12 mouse cellular contexts compared by ENCODE assay signal in genomic region chr4:54021069-54021829, GRCm38 (mm10).
A peak's percentile ranks its signal among the peaks of the same experiment; 100 is the strongest.
DNase-seq lines count a peak whose midpoint lies in the region; ATAC-seq lines count a peak whose summit lies in the region.
"Had no signal": no experiment of that assay in that cellular context is flagged by ENCODE, and none has a peak within 500 bp of the region (broad histone marks: within the 10 kb centered on the region; RNA-seq: fewer than 3 reads in every experiment).

No protein-coding gene starts in this region.

- no peaks in the 10 kb centered on the region for H3K27me3 ChIP-seq in kidney, embryonic 15.5 days
- H3K27me3 ChIP-seq in embryonic facial prominence, embryonic 14.5 days (replicated peaks; ENCODE audit: control insufficient read depth, insufficient read depth, low read length), result no peaks in the 10 kb centered on the region
- H3K27me3 ChIP-seq in hindbrain, embryonic 15.5 days, result no peaks in the 10 kb centered on the region
- H3K27me3 ChIP-seq in neural tube, embryonic 12.5 days (replicated peaks), result no peaks in the 10 kb centered on the region
- H3K27me3 ChIP-seq: limb, embryonic 12.5 days had no signal

- no peaks in the 10 kb centered on the region for H3K4me1 ChIP-seq in kidney, embryonic 15.5 days
- peaks cover 4% of the 10 kb centered on the region; the same call in 1 of the 2 replicates for H3K4me1 ChIP-seq in embryonic facial prominence, embryonic 14.5 days (ENCODE audit: control insufficient read depth, insufficient read depth, low read length)
- peaks cover 15% of the 10 kb centered on the region for H3K4me1 ChIP-seq in hindbrain, embryonic 15.5 days (replicated peaks)
- peaks cover 9% of the 10 kb centered on the region for H3K4me1 ChIP-seq in neural tube, embryonic 12.5 days
- H3K4me1 ChIP-seq: heart, embryonic 10.5 days; limb, embryonic 12.5 days had no signal

- WGBS in kidney, embryonic 15.5 days, result 36% methylated on average over 12 of the region's 12 CpGs
- 24% methylated on average over 12 of the region's 12 CpGs for WGBS in embryonic facial prominence, embryonic 14.5 days
- 10% methylated on average over 12 of the region's 12 CpGs for WGBS in hindbrain, embryonic 15.5 days
- 12% methylated on average over 12 of the region's 12 CpGs for WGBS in neural tube, embryonic 12.5 days

- H3K4me2 ChIP-seq in kidney, embryonic 15.5 days, result no peak overlapping the region
- peak overlapping the region; percentile 8; the same call in 1 of the 2 replicates for H3K4me2 ChIP-seq in embryonic facial prominence, embryonic 14.5 days (ENCODE audit: low read depth, low read length)
- H3K4me2 ChIP-seq in hindbrain, embryonic 15.5 days, result peak overlapping the region; percentile 24
- peak overlapping the region; percentile 12 for H3K4me2 ChIP-seq in neural tube, embryonic 12.5 days (replicated peaks)
- H3K4me2 ChIP-seq: limb, embryonic 12.5 days had no signal

- H3K4me3 ChIP-seq in kidney, embryonic 15.5 days (replicated peaks), result no peak overlapping the region
- H3K4me3 ChIP-seq in embryonic facial prominence, embryonic 14.5 days (ENCODE audit: low read depth, low read length), result no peak overlapping the region
- H3K4me3 ChIP-seq in hindbrain, embryonic 15.5 days, result no peak overlapping the region
- no peak overlapping the region for H3K4me3 ChIP-seq in neural tube, embryonic 12.5 days
- H3K4me3 ChIP-seq: heart, embryonic 10.5 days; limb, embryonic 12.5 days had no signal

- H3K9me3 ChIP-seq in kidney, embryonic 15.5 days (replicated peaks), result no peaks in the 10 kb centered on the region
- no peaks in the 10 kb centered on the region for H3K9me3 ChIP-seq in embryonic facial prominence, embryonic 14.5 days (ENCODE audit: control insufficient read depth, low read length)
- no peaks in the 10 kb centered on the region for H3K9me3 ChIP-seq in hindbrain, embryonic 15.5 days
- no peaks in the 10 kb centered on the region for H3K9me3 ChIP-seq in neural tube, embryonic 12.5 days
- H3K9me3 ChIP-seq: heart, embryonic 10.5 days; limb, embryonic 12.5 days had no signal

- ATAC-seq in kidney, embryonic 15.5 days (replicated peaks; ENCODE audit: low FRiP score), result no peak
- ATAC-seq in embryonic facial prominence, embryonic 14.5 days (ENCODE audit: low read depth), result peak; percentile 41; the same call in 1 of the 2 replicates
- peak; percentile 70 for ATAC-seq in hindbrain, embryonic 15.5 days (ENCODE audit: low FRiP score, low read depth)
- ATAC-seq in neural tube, embryonic 12.5 days (ENCODE audit: low FRiP score, low read depth), result peak; percentile 84

- H3K9ac ChIP-seq in kidney, embryonic 15.5 days, result no peak overlapping the region
- H3K9ac ChIP-seq in embryonic facial prominence, embryonic 14.5 days (ENCODE audit: low read depth, low read length), result no peak overlapping the region
- H3K9ac ChIP-seq in hindbrain, embryonic 15.5 days, result peak overlapping the region; percentile 7; the same call in 1 of the 2 replicates
- H3K9ac ChIP-seq in neural tube, embryonic 12.5 days, result 0 out of 2 replicates have a peak overlapping the region, but pooled peaks have one; percentile 6
- H3K9ac ChIP-seq: limb, embryonic 12.5 days had no signal

- no peaks in the 10 kb centered on the region for H3K36me3 ChIP-seq in kidney, embryonic 15.5 days
- no peaks in the 10 kb centered on the region for H3K36me3 ChIP-seq in embryonic facial prominence, embryonic 14.5 days (ENCODE audit: control insufficient read depth, insufficient read depth, low read length)
- H3K36me3 ChIP-seq in hindbrain, embryonic 15.5 days, result no peaks in the 10 kb centered on the region
- no peaks in the 10 kb centered on the region for H3K36me3 ChIP-seq in neural tube, embryonic 12.5 days
- H3K36me3 ChIP-seq: heart, embryonic 10.5 days; limb, embryonic 12.5 days had no signal

- DNase-seq in kidney, postnatal 14 days, result peak; percentile 2
- peak; percentile 32 for DNase-seq in embryonic facial prominence, embryonic 14.5 days (ENCODE audit: low spot score)
- no peak for DNase-seq in adrenal gland, adult 8-10 months
- no peak for DNase-seq in thymus, postnatal 10 days (ENCODE audit: low spot score in 2 of 2)
- DNase-seq in liver, result no peak
- DNase-seq: kidney, adult 2 months; thymus, postnatal 25 days had no signal

- no peak overlapping the region for H3K27ac ChIP-seq in kidney, embryonic 15.5 days
- peak overlapping the region; percentile 6; the same call in 1 of the 2 replicates for H3K27ac ChIP-seq in embryonic facial prominence, embryonic 14.5 days (replicated peaks; ENCODE audit: low read depth, low read length)
- peak overlapping the region; percentile 75 for H3K27ac ChIP-seq in hindbrain, embryonic 15.5 days (replicated peaks)
- peak overlapping the region; percentile 51; the same call in 1 of the 2 replicates for H3K27ac ChIP-seq in neural tube, embryonic 12.5 days
- H3K27ac ChIP-seq: heart, embryonic 10.5 days; limb, embryonic 12.5 days had no signal

Comparison
In these comparisons a context has a peak if more than half of its experiments do, and no peak if none do; other contexts are left out.
1. DNase-seq: peak in kidney, postnatal 14 days (single experiment) and embryonic facial prominence, embryonic 14.5 days (single experiment); none in adrenal gland, adult 8-10 months (single experiment), thymus, postnatal 10 days (0 of 2) and liver (single experiment).
2. H3K9ac ChIP-seq: peak in hindbrain, embryonic 15.5 days (single experiment) and neural tube, embryonic 12.5 days (single experiment); none in kidney, embryonic 15.5 days (single experiment) and embryonic facial prominence, embryonic 14.5 days (single experiment).